Mouse (Mus musculus) heart, postnatal 0 days (tissue): ENCODE measurements around the gene Upf3b. TPM values are rescaled to one million over a fixed set of nuclear protein-coding genes. Genes with fewer than 3 reads are reported as not detected.
"Not testable (repeated sequence)": the region's sequence is repeated elsewhere in the genome, so short reads cannot be mapped to it uniquely, and the experiment has no call there.

Source experiments
- ATAC-seq: fragments of 200-750 bp; cut with Nextera tagmentation; 2 replicates; pipeline ENCODE4 v1.8.0; 2017; ENCODE audit warnings: low read depth, moderate number of reproducible peaks, moderate library complexity; ENCODE audit not compliant: insufficient read depth
- DNase-seq: peaks from one replicate; pipeline ENCODE4 v3.0.0-alpha.2; 2016; ENCODE audit warnings: low spot score
- H3K27ac ChIP-seq: fragments of 300-500 bp; sonication (generic); 2 replicates; pipeline ENCODE4 v1.5.1; 2014; ENCODE audit warnings: low read depth, mild to moderate bottlenecking
- H3K27me3 ChIP-seq: fragments of 300-500 bp; sonication (generic); 2 replicates; pipeline ENCODE4 v1.6.1; 2014; ENCODE audit warnings: low read length, mixed read lengths; ENCODE audit not compliant: control insufficient read depth, insufficient read depth
- H3K36me3 ChIP-seq: fragments of 300-500 bp; sonication (generic); replicated peaks from 2 replicates; pipeline ENCODE4 v1.6.1; 2014; ENCODE audit warnings: low read length, mixed read lengths; ENCODE audit not compliant: control insufficient read depth, insufficient read depth
- H3K4me1 ChIP-seq: fragments of 300-500 bp; sonication (generic); 2 replicates; pipeline ENCODE4 v1.6.1; 2014; ENCODE audit warnings: antibody characterized with exemption; ENCODE audit not compliant: control insufficient read depth, insufficient read depth
- H3K4me2 ChIP-seq: fragments of 300-500 bp; sonication (generic); 2 replicates; pipeline ENCODE4 v1.6.1; 2014; ENCODE audit warnings: low read depth, mild to moderate bottlenecking, low read length, moderate library complexity
- H3K4me3 ChIP-seq: fragments of 300-500 bp; sonication (generic); 2 replicates; pipeline ENCODE4 v1.5.1; 2014; ENCODE audit warnings: low read depth, low read length
- H3K9ac ChIP-seq: fragments of 300-500 bp; sonication (generic); replicated peaks from 2 replicates; pipeline ENCODE4 v1.6.1; 2014; ENCODE audit warnings: low read depth, low read length, mixed read lengths
- H3K9me3 ChIP-seq: fragments of 300-500 bp; sonication (generic); replicated peaks from 2 replicates; pipeline ENCODE4 v1.6.1; 2016; ENCODE audit warnings: low read length; ENCODE audit not compliant: control insufficient read depth
- CTCF ChIP-seq: IDR thresholded peaks from 2 replicates; pipeline ENCODE4 v1.5.1; 2016; ENCODE audit warnings: antibody characterized with exemption, control low read depth, low read depth
- EP300 ChIP-seq: IDR thresholded peaks from 2 replicates; pipeline ENCODE4 v1.6.1; 2016; ENCODE audit warnings: antibody characterized with exemption, low read depth
- WGBS: fragments of 180-500 bp; shearing (Covaris S2); extraction: QIAGEN DNeasy Blood & Tissue Kit; methylation state at CpG from one replicate; pipeline ENCODE4 v1.1.7; 2014; 5-methylcytosine and 5-hydroxymethylcytosine counted together
- polyA plus RNA-seq: library from polyadenylated mRNA; unstranded; fragments of >200 nt; fragmentation: Nextera tagmentation; extraction: Ambion mirVana; gene quantifications from 2 replicates; pipeline ENCODE4 v1.2.1, GENCODE M21; 2015
- total RNA-seq: library from RNA; depleted of rRNA; stranded (reverse); fragments of >200 nt; gene quantifications from 2 replicates; pipeline ENCODE4 v1.2.3, GENCODE M21; 2014; ENCODE audit warnings: low replicate concordance; rRNA removed

Gene Upf3b
- total RNA-seq (8.1 and 10.2 TPM in 2 replicates), polyA plus RNA-seq (9.3 and 10.6 TPM in 2 replicates)

DNA sequence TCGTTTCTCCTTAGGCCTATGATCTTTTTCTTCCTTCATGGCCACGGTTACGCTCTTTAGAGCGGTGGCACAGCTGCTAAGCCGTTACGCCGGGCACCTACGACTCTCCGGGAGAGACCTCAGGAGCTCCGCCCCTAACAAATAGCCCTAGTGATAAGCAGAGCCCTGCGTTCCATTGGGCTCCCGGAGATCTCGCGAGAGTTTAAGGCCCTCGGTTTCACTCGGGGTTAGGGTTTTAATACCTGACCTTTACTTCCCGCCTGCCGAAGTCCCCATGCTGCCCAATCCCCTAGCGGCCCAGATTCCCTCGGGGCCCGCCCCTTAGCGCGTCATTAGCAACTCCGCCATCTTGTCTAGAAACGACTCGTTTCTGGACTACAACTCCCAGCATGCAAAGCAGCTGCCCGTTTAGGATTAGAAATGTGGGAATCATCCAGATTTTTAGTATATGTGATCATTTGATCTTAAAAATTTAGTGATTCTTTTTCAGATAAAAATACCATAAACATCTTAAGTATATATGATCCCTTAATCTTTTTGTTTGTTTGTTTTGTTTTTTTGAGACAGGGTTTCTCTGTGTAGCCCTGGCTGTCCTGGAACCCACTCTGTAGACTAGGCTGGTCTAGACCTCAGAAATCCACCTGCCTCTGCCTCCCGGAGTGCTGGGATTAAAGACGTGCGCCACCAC lies at the start of gene Upf3b:
Gene Upf3b, minus strand, starts transcription at position 130 of the 688 bp plus-strand sequence.
- Histone ChIP-seq H3K4me1 (no peaks in the 10 kb centered on the region), H3K4me2 (peak within 1 kb of the TSS; percentile 80), H3K9ac (peak within 1 kb of the TSS; percentile 70), H3K36me3 (no peaks in the 10 kb centered on the region), H3K4me3 (peak within 1 kb of the TSS; percentile 56), H3K9me3 (no peaks in the 10 kb centered on the region), H3K27me3 (no peaks in the 10 kb centered on the region), H3K27ac (peak within 1 kb of the TSS; percentile 93)
- DNase-seq: peak; percentile 93
- ATAC-seq: peak; percentile 98
- TF ChIP-seq CTCF (0 out of 2 replicates have a peak, but pooled peaks have one; percentile 7), EP300 (peak; percentile 64; the same call in 1 of the 2 replicates)
- 22% methylated on average over 30 of the region's 30 CpGs for WGBS

DNA sequence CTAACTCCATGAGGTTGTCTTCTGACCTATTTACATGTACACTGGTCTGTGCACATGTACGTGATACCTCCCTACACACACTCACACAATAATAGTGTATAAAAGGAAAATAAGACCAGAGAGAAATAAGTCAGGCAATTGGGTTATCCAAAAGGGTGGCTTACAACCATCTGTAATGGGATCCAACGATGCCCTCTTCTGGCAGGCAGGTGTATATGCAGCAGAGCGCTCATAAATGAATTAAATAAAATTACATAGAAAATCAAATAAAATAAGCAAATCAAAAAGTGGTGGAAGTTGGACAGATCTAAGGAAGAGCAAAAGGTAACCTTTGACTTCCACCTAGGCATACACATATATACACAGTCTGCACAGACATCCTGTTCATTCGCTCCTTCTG lies 47.7 kb upstream of the Upf3b start:
- 58% methylated on average over 4 of the region's 4 CpGs for WGBS
- no peak overlapping the region for H3K27ac ChIP-seq
- no peak overlapping the region for H3K4me2 ChIP-seq
- TF ChIP-seq EP300: no peak
- peak; percentile 32 for TF ChIP-seq CTCF
- H3K9ac ChIP-seq: no peak overlapping the region
- no peaks in the 10 kb centered on the region for H3K9me3 ChIP-seq
- ATAC-seq: no peak
- no peaks in the 10 kb centered on the region for H3K27me3 ChIP-seq
- H3K4me3 ChIP-seq: no peak overlapping the region
- DNase-seq: no peak
- no peaks in the 10 kb centered on the region; the same call in 1 of the 2 replicates for H3K36me3 ChIP-seq
- no peaks in the 10 kb centered on the region for H3K4me1 ChIP-seq

DNA sequence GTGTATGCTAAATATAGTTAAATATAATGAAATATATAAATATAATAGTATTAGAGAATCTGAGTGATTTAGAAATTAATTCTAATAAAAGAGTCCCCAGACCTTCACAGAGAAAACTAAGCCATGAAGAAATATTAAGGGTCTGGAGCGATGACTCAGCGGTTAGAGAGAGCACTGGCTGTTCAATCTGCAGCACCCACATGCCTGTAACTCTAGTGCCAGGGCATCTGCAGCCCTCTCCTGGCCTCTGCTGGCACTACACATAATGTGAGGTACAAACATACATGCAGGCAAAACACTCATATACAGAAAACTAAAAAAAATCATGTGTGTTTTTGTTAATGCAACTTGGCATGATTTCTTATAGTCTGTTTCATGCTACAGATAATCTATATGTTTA lies 34.8 kb upstream of the Upf3b start:
- no peak overlapping the region for H3K4me2 ChIP-seq

DNA sequence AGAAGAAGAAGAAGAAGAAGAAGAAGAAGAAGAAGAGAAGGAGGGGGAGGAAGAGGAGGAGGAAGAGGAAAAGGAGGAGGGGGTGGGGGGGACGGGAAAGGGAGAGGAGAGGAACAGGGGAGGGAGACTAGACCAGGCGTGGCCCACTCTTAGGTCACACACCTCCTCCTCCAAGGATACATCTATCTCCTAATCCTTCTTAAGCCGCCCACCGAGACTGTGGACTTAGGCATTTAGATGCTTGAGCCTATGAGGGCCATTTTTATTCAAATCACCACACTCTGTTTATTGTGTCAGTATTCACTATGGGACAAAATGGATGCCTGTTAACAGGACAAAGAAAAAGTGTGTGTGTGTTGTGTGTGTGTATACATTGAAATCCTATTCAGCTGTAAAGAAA lies 34.4 kb upstream of the Upf3b start:
- H3K4me3 ChIP-seq, H3K4me1 ChIP-seq, ATAC-seq, H3K27ac ChIP-seq, H3K27me3 ChIP-seq, H3K4me2 ChIP-seq, H3K9me3 ChIP-seq, DNase-seq, H3K9ac ChIP-seq: not testable (repeated sequence)
- no CpG with 5 or more reads among the region's 4 CpGs for WGBS
- peaks cover 13% of the 10 kb centered on the region; the same call in 1 of the 2 replicates for H3K36me3 ChIP-seq

More for the DNA sequence above, 34.8 kb upstream of the Upf3b start:
- H3K27me3 ChIP-seq: no peaks in the 10 kb centered on the region
- peak; percentile 24 for TF ChIP-seq CTCF
- TF ChIP-seq EP300: no peak
- no peaks in the 10 kb centered on the region for H3K4me1 ChIP-seq
- no peak for DNase-seq
- no peaks in the 10 kb centered on the region for H3K9me3 ChIP-seq
- ATAC-seq: no peak
- peaks cover 13% of the 10 kb centered on the region; the same call in 1 of the 2 replicates for H3K36me3 ChIP-seq
- WGBS: 93% methylated on average over 2 of the region's 2 CpGs
- no peak overlapping the region for H3K27ac ChIP-seq
- no peak overlapping the region for H3K9ac ChIP-seq
- no peak overlapping the region for H3K4me3 ChIP-seq

DNA sequence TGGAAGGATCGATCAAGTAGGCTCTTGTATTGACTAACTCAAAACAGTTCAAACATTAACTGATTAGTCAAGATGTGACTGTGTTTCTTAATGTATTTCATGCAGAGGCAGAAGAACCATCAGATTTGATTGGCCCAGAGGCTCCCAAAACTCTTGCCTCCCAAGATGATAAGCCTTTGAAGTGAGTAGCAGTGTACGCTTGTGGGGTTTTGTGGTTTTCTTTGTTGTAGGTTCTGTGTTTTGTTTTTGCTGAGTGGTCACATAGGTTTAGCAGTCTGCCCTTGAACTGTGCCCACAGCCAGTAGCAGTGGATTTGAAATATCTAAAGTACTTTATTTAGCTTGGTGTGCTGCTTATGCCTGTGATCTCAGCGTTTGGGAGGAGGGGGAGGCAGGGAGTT lies 31.6 kb upstream of the Upf3b start:
- DNase-seq: no peak
- H3K9me3 ChIP-seq: no peaks in the 10 kb centered on the region
- H3K36me3 ChIP-seq: 0 out of 2 replicates have a peak, but pooled peaks cover 23% of the 10 kb centered on the region
- H3K27me3 ChIP-seq: no peaks in the 10 kb centered on the region
- no peak overlapping the region for H3K4me2 ChIP-seq
- no peak overlapping the region for H3K9ac ChIP-seq
- no peak overlapping the region for H3K27ac ChIP-seq
- TF ChIP-seq EP300: no peak
- TF ChIP-seq CTCF: no peak
- no peak overlapping the region for H3K4me3 ChIP-seq
- no peaks in the 10 kb centered on the region for H3K4me1 ChIP-seq
- WGBS: 73% methylated on average over 3 of the region's 3 CpGs
- ATAC-seq: no peak
